Mouse (Mus musculus): ENCODE measurements around the gene Dnajb14. TPM values are rescaled to one million over a fixed set of nuclear protein-coding genes. Genes with fewer than 3 reads are reported as not detected.
A peak's percentile ranks its signal among the peaks of the same experiment; 100 is the strongest.

Gene Dnajb14
- polyA plus RNA-seq, 1 experiment from 2014 or later: 10.7 TPM

DNA sequence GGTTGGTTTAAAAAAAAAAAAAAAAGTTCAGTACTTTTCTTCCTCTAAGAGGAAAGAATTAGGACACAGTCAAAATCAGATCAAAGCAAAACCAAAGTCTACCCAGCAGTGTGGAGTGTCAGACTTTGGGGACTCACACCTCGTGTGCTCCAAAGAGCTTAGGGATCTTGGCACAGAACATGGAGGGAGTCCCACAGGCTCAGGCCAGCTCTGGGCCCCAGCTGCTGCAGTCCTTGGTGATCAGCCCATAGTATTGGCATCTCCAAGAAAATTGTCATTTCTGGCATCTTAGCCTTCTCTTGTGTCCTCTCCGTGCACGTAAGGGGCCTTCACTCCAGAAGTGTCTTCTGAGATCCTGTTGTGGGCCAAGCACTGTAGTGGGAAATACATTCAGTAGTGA, 23.6 kb downstream of the Dnajb14 start:
- 85% methylated on average over 3 of the region's 3 CpGs for WGBS
- Histone ChIP-seq H3K36me3 (ENCODE audit: control insufficient read depth, insufficient read depth, low read length) (no peaks in the 10 kb centered on the region; the same call in 1 of the 2 replicates), H3K27me3 (ENCODE audit: control insufficient read depth, insufficient read depth, low read length) (no peaks in the 10 kb centered on the region), H3K9ac (ENCODE audit: low read length) (no peak overlapping the region), H3K9me3 (ENCODE audit: control insufficient read depth, low read length) (no peaks in the 10 kb centered on the region), H3K27ac (ENCODE audit: low read depth, low read length) (no peak overlapping the region), H3K4me2 (ENCODE audit: low read depth, low read length, severe bottlenecking) (no peak overlapping the region), H3K4me3 (ENCODE audit: low read depth, low read length) (no peak overlapping the region), H3K4me1 (replicated peaks; ENCODE audit: control insufficient read depth, insufficient read depth, low read length) (no peaks in the 10 kb centered on the region)
- ATAC-seq (replicated peaks; ENCODE audit: low FRiP score): no peak
- DNase-seq (ENCODE audit: low spot score): no peak

DNA sequence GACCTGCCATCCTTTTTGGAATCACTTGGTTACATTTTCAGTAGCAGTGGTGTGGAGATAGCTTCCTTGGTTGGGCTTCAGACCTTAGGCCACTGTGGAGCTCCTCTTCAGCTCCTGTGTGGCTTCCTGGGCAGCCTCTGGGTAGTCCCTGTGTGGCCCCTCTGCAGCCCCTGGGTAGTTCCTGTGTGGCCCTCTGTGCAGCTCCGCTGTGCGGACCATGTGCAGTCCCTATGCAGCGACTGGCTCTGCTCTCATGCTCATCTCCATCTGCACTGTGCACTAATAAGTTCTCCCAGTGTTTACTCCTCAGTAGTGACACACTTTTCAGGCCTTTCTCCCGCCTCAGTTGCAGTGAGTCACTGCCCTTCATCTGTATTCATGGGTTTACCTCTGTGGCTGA, 24.6 kb downstream of the Dnajb14 start:
- H3K9ac ChIP-seq (ENCODE audit: low read length): no peak overlapping the region
- no peak overlapping the region for H3K27ac ChIP-seq (ENCODE audit: low read depth, low read length)
- H3K4me2 ChIP-seq (ENCODE audit: low read depth, low read length, severe bottlenecking): no peak overlapping the region
- no peak overlapping the region for H3K4me3 ChIP-seq (ENCODE audit: low read depth, low read length)
- no peaks in the 10 kb centered on the region for H3K9me3 ChIP-seq (ENCODE audit: control insufficient read depth, low read length)
- DNase-seq (ENCODE audit: low spot score): no peak
- H3K4me1 ChIP-seq (replicated peaks; ENCODE audit: control insufficient read depth, insufficient read depth, low read length): no peaks in the 10 kb centered on the region
- peak; percentile 68; the same call in 1 of the 2 replicates for ATAC-seq (replicated peaks; ENCODE audit: low FRiP score)
- no peaks in the 10 kb centered on the region for H3K27me3 ChIP-seq (ENCODE audit: control insufficient read depth, insufficient read depth, low read length)
- 96% methylated on average over 4 of the region's 4 CpGs for WGBS
- H3K36me3 ChIP-seq (ENCODE audit: control insufficient read depth, insufficient read depth, low read length): no peaks in the 10 kb centered on the region; the same call in 1 of the 2 replicates

DNA sequence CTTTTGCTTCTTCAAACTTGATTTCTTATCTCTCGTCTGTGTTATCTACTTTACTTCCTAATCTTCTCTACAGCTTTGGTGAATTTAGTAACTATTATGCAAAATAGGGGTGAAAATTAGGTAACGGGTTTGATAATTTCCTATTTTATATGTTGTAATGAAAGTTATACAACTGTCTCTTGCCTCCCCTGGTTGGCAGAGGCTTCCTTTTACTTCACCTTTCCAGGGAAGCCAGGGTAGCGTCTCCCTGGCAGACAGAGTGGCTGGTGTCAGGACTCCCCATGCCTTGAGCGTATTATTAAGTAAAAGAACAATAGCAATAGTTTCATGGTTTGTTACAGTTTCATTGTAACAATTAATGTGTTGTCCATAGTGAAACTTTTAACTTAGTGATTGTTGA, 26.3 kb downstream of the Dnajb14 start:
- WGBS: 86% methylated on average over 4 of the region's 4 CpGs
- Histone ChIP-seq H3K4me3 (ENCODE audit: low read depth, low read length) (no peak overlapping the region), H3K9me3 (ENCODE audit: control insufficient read depth, low read length) (no peaks in the 10 kb centered on the region), H3K36me3 (ENCODE audit: control insufficient read depth, insufficient read depth, low read length) (no peaks in the 10 kb centered on the region; the same call in 1 of the 2 replicates), H3K9ac (ENCODE audit: low read length) (no peak overlapping the region), H3K27ac (ENCODE audit: low read depth, low read length) (no peak overlapping the region), H3K27me3 (ENCODE audit: control insufficient read depth, insufficient read depth, low read length) (no peaks in the 10 kb centered on the region), H3K4me1 (replicated peaks; ENCODE audit: control insufficient read depth, insufficient read depth, low read length) (no peaks in the 10 kb centered on the region), H3K4me2 (ENCODE audit: low read depth, low read length, severe bottlenecking) (no peak overlapping the region)
- no peak for DNase-seq (ENCODE audit: low spot score)
- ATAC-seq (replicated peaks; ENCODE audit: low FRiP score): no peak

DNA sequence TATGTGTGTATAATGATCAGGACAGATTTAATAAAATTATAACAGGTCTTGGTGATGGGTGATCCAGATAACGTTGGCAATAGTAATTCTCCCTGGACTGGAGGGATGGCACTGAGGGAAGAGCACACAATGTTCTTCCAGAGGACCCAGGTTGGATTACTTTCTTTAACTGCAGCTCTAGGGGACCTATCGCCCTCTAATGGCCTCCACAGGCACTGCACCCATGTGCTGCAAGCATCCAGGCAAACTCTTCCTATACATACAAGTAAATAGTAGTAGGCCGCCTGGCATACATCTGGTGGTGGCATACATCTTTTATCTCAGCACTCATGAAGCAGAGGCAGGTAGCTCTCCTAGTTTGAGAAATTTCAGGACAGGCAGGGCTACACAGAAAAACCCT, 27.7 kb downstream of the Dnajb14 start:
- H3K9me3 ChIP-seq (ENCODE audit: control insufficient read depth, low read length): no peaks in the 10 kb centered on the region
- no peak overlapping the region for H3K27ac ChIP-seq (ENCODE audit: low read depth, low read length)
- no peaks in the 10 kb centered on the region for H3K27me3 ChIP-seq (ENCODE audit: control insufficient read depth, insufficient read depth, low read length)
- no peaks in the 10 kb centered on the region for H3K4me1 ChIP-seq (replicated peaks; ENCODE audit: control insufficient read depth, insufficient read depth, low read length)
- H3K36me3 ChIP-seq (ENCODE audit: control insufficient read depth, insufficient read depth, low read length): no peaks in the 10 kb centered on the region; the same call in 1 of the 2 replicates
- DNase-seq (ENCODE audit: low spot score) (peak; percentile 62), ATAC-seq (replicated peaks; ENCODE audit: low FRiP score) (no peak)
- H3K4me2 ChIP-seq (ENCODE audit: low read depth, low read length, severe bottlenecking): no peak overlapping the region
- 94% methylated on average over 3 of the region's 3 CpGs for WGBS
- H3K9ac ChIP-seq (ENCODE audit: low read length): no peak overlapping the region
- H3K4me3 ChIP-seq (ENCODE audit: low read depth, low read length): no peak overlapping the region

DNA sequence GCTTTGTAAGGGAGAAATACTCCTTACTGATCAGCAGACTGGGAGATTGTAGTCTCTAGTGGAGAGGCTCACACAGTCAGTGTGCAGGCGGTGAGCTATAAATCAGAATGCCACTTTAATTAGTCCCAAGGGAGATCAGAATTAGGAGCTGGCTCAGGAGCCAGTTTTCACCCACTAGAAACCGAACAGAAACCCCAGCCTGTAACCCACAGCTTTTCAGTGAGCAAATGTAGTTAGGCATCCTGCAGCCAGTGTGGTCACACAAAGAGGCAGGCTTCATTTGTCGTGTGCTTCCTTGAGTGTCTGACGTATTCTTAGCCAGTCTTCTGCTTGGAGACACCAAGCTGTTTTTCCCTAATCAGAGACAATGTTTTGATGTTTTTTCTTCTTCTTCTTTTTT, 28.9 kb downstream of the Dnajb14 start:
- H3K9ac ChIP-seq (ENCODE audit: low read length): no peak overlapping the region
- ATAC-seq (replicated peaks; ENCODE audit: low FRiP score) (no peak), DNase-seq (ENCODE audit: low spot score) (no peak)
- H3K36me3 ChIP-seq (ENCODE audit: control insufficient read depth, insufficient read depth, low read length): no peaks in the 10 kb centered on the region; the same call in 1 of the 2 replicates
- no peak overlapping the region for H3K4me2 ChIP-seq (ENCODE audit: low read depth, low read length, severe bottlenecking)
- no peaks in the 10 kb centered on the region for H3K27me3 ChIP-seq (ENCODE audit: control insufficient read depth, insufficient read depth, low read length)
- H3K4me3 ChIP-seq (ENCODE audit: low read depth, low read length): no peak overlapping the region
- H3K4me1 ChIP-seq (replicated peaks; ENCODE audit: control insufficient read depth, insufficient read depth, low read length): no peaks in the 10 kb centered on the region
- 73% methylated on average over 4 of the region's 4 CpGs for WGBS
- H3K27ac ChIP-seq (ENCODE audit: low read depth, low read length): no peak overlapping the region
- H3K9me3 ChIP-seq (ENCODE audit: control insufficient read depth, low read length): no peaks in the 10 kb centered on the region

DNA sequence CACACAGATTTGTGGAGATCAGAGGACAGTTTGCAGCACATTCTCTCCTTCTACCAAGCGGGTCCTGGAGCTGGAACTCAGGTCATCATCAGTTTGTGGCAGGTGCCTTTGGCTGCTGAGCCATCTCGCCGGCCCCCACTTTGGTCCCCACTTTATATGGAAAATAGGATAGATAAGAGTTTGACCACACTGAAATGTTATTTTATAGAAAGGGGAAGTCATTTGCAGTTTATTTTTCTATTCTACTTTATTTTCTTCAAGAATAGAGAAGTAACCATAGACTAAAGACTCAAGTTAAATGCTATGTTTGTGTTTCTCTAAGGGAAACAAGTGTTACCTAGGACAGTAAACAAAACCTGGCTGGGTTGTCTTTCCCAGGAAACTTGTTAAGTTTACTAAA, 29.4 kb downstream of the Dnajb14 start:
- DNase-seq (ENCODE audit: low spot score): no peak
- Histone ChIP-seq H3K27me3 (ENCODE audit: control insufficient read depth, insufficient read depth, low read length) (no peaks in the 10 kb centered on the region), H3K9ac (ENCODE audit: low read length) (no peak overlapping the region), H3K27ac (ENCODE audit: low read depth, low read length) (no peak overlapping the region), H3K4me1 (replicated peaks; ENCODE audit: control insufficient read depth, insufficient read depth, low read length) (no peaks in the 10 kb centered on the region), H3K9me3 (ENCODE audit: control insufficient read depth, low read length) (no peaks in the 10 kb centered on the region), H3K4me3 (ENCODE audit: low read depth, low read length) (no peak overlapping the region), H3K36me3 (ENCODE audit: control insufficient read depth, insufficient read depth, low read length) (no peaks in the 10 kb centered on the region; the same call in 1 of the 2 replicates), H3K4me2 (ENCODE audit: low read depth, low read length, severe bottlenecking) (no peak overlapping the region)
- no peak for ATAC-seq (replicated peaks; ENCODE audit: low FRiP score)
- WGBS: 91% methylated on average over 3 of the region's 3 CpGs

GRCm38 (mm10) chr3:137897685-137898084, 30.2 kb downstream of the Dnajb14 start:
- 92% methylated on average over 5 of the region's 5 CpGs for WGBS
- ATAC-seq (replicated peaks; ENCODE audit: low FRiP score): no peak

DNA sequence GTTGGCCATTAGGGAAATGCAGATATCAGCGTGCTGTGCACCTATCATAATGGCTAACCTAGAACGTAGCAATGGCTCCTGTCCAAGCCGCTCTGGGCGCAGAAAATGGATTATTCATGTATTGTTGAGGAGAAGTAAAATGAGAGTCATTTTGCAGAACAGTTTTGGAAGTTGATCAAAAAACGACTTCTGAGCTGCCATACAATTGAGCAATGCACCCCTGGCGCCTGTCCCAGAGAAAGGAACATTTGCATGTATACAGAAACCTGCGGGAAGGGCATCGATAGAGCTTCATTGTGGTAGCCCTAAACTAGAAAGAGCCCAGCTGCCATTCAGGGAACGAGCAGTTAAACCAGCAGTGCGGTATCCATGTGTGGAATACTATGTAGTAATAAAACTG, 32.7 kb downstream of the Dnajb14 start:
- H3K36me3 ChIP-seq (ENCODE audit: control insufficient read depth, insufficient read depth, low read length): no peaks in the 10 kb centered on the region
- WGBS: 91% methylated on average over 10 of the region's 10 CpGs
- H3K4me3 ChIP-seq (ENCODE audit: low read depth, low read length): no peak overlapping the region
- H3K9ac ChIP-seq (ENCODE audit: low read length): no peak overlapping the region
- H3K27me3 ChIP-seq (ENCODE audit: control insufficient read depth, insufficient read depth, low read length): no peaks in the 10 kb centered on the region
- ATAC-seq (replicated peaks; ENCODE audit: low FRiP score) (no peak), DNase-seq (ENCODE audit: low spot score) (no peak)
- no peak overlapping the region for H3K27ac ChIP-seq (ENCODE audit: low read depth, low read length)
- H3K4me1 ChIP-seq (replicated peaks; ENCODE audit: control insufficient read depth, insufficient read depth, low read length): no peaks in the 10 kb centered on the region
- no peaks in the 10 kb centered on the region for H3K9me3 ChIP-seq (ENCODE audit: control insufficient read depth, low read length)
- H3K4me2 ChIP-seq (ENCODE audit: low read depth, low read length, severe bottlenecking): no peak overlapping the region

More at GRCm38 (mm10) chr3:137897685-137898084, 30.2 kb downstream of the Dnajb14 start:
- H3K4me2 ChIP-seq (ENCODE audit: low read depth, low read length, severe bottlenecking): no peak overlapping the region
- H3K27ac ChIP-seq (ENCODE audit: low read depth, low read length): no peak overlapping the region
- H3K27me3 ChIP-seq (ENCODE audit: control insufficient read depth, insufficient read depth, low read length): no peaks in the 10 kb centered on the region
- H3K9ac ChIP-seq (ENCODE audit: low read length): no peak overlapping the region
- H3K4me1 ChIP-seq (replicated peaks; ENCODE audit: control insufficient read depth, insufficient read depth, low read length): no peaks in the 10 kb centered on the region
- no peak overlapping the region for H3K4me3 ChIP-seq (ENCODE audit: low read depth, low read length)
- H3K9me3 ChIP-seq (ENCODE audit: control insufficient read depth, low read length): no peaks in the 10 kb centered on the region
- no peaks in the 10 kb centered on the region; the same call in 1 of the 2 replicates for H3K36me3 ChIP-seq (ENCODE audit: control insufficient read depth, insufficient read depth, low read length)
- no peak for DNase-seq (ENCODE audit: low spot score)

DNA sequence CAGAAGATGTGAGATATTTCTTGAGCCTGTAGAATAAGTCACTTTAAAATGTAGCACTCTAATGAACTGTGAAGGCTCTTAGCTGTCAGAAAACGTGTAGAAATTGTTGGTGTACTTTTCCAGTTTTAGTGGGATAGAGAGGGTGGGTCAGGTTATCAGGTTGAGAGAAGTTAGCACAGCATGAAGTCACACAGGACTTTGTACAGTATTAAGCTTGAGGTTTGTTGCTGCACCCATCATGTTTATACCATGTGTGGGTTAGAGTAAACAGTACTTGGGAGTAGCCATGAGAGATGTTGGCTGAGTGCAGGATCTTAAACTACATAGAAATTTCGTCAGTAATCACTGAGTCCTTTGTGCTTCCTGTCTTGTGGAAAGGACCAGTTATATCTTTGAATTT, 45.6 kb downstream of the Dnajb14 start:
- no peaks in the 10 kb centered on the region for H3K4me1 ChIP-seq (replicated peaks; ENCODE audit: control insufficient read depth, insufficient read depth, low read length)
- WGBS: 74% methylated on average over 2 of the region's 2 CpGs

More for the DNA sequence above, 45.6 kb downstream of the Dnajb14 start:
- no peak overlapping the region for H3K4me2 ChIP-seq (ENCODE audit: low read depth, low read length, severe bottlenecking)
- H3K36me3 ChIP-seq (ENCODE audit: control insufficient read depth, insufficient read depth, low read length): no peaks in the 10 kb centered on the region
- H3K27me3 ChIP-seq (ENCODE audit: control insufficient read depth, insufficient read depth, low read length): no peaks in the 10 kb centered on the region
- DNase-seq (ENCODE audit: low spot score) (no peak), ATAC-seq (replicated peaks; ENCODE audit: low FRiP score) (no peak)
- H3K9ac ChIP-seq (ENCODE audit: low read length): no peak overlapping the region
- no peak overlapping the region for H3K4me3 ChIP-seq (ENCODE audit: low read depth, low read length)
- no peak overlapping the region for H3K27ac ChIP-seq (ENCODE audit: low read depth, low read length)
- no peaks in the 10 kb centered on the region for H3K9me3 ChIP-seq (ENCODE audit: control insufficient read depth, low read length)
